Mouse (Mus musculus): ENCODE measurements around the gene Sirt6. TPM values are rescaled to one million over a fixed set of nuclear protein-coding genes. Genes with fewer than 3 reads are reported as not detected.

Sirt6 gene
- polyA plus RNA-seq, 1 experiment: 81.9 TPM

DNA sequence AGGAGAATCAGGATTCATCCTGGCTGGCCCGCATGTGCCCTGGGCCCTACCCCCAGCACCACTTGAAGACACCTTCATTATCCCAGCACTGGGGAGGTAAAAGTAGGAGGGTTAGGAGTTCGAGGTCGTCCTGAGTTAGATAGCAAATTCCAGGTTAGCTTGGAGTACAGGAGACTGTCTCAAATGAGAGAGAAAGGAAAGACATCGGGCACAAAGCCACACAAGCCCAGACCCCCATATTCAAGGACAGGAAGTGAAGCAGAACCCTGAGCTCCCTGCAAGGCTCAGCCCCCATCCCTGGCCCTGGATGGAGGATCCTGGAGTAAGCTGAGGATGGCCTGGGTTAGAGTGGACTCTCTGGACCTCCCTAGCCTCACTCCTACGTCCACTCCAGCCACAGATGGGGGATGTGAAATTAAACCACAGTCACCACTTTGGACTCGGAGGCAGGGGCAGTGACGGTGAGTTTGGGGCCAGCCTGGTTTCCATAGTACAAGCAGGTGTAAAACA lies 26.1 kb downstream of the Sirt6 start:
- peaks cover 74% of the 10 kb centered on the region for H3K4me1 ChIP-seq (replicated peaks; ENCODE audit: control insufficient read depth, insufficient read depth, low read length)
- WGBS: 40% methylated on average over 7 of the region's 7 CpGs

DNA sequence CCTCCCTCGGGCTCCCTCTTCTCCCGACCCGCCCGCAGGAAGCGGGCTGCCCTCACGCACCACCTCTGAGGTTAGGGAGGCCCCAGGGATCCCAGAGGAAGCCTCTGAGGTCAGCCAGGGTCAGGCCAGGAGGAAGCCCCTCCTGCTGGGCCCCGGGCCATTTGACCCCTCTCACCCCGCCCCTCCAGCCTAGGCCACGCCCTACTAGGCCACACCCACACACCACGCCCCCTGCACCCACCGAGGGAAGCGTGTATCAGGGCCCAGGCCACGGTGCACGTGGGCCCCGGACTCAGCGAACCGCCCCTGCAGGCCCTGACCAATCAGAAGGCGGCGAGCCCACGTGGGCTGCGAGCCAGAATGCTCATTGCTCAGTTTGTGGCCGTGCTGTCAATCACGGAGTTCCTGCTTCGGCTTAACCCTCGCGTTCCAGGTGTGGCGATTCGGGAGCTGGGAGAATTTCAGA lies 26.8 kb downstream of the Sirt6 start, which contains the start of gene Tle6:
Gene Tle6 (minus strand): TSS at position 336 of the 466 bp plus-strand sequence.
- WGBS: under 1% methylated on average over 28 of the region's 28 CpGs
- Histone ChIP-seq H3K4me3 (ENCODE audit: control insufficient read depth, insufficient read depth, low read length) (peak within 1 kb of the TSS; percentile 40), H3K27ac (ENCODE audit: control insufficient read depth, insufficient read depth, low read length) (peak within 1 kb of the TSS; percentile 18; the same call in 1 of the 2 replicates), H3K36me3 (ENCODE audit: control insufficient read depth, insufficient read depth, low read length) (no peaks in the 10 kb centered on the region), H3K27me3 (ENCODE audit: control insufficient read depth, insufficient read depth, low read length) (no peaks in the 10 kb centered on the region), H3K4me1 (replicated peaks; ENCODE audit: control insufficient read depth, insufficient read depth, low read length) (peaks cover 77% of the 10 kb centered on the region)
- TF ChIP-seq CTCF (IDR thresholded peaks at IDR 0.05; ENCODE audit: borderline replicate concordance, control insufficient read depth, extremely low read depth, insufficient read depth, low read length, poor library complexity) (0 out of 2 replicates have a peak, but pooled peaks have one; percentile 42), POLR2A (IDR thresholded peaks at IDR 0.05; ENCODE audit: control insufficient read depth, extremely low read depth, insufficient read depth, low read length, poor library complexity) (no peak)
- peak; percentile 95 for DNase-seq

More for the DNA sequence above, 26.1 kb downstream of the Sirt6 start:
- DNase-seq: no peak
- H3K27me3 ChIP-seq (ENCODE audit: control insufficient read depth, insufficient read depth, low read length): no peaks in the 10 kb centered on the region
- no peaks in the 10 kb centered on the region for H3K36me3 ChIP-seq (ENCODE audit: control insufficient read depth, insufficient read depth, low read length)
- TF ChIP-seq POLR2A (IDR thresholded peaks at IDR 0.05; ENCODE audit: control insufficient read depth, extremely low read depth, insufficient read depth, low read length, poor library complexity) (no peak), CTCF (IDR thresholded peaks at IDR 0.05; ENCODE audit: borderline replicate concordance, control insufficient read depth, extremely low read depth, insufficient read depth, low read length, poor library complexity) (no peak)
- H3K27ac ChIP-seq (ENCODE audit: control insufficient read depth, insufficient read depth, low read length): no peak overlapping the region
- peak overlapping the region; percentile 40; the same call in 1 of the 2 replicates for H3K4me3 ChIP-seq (ENCODE audit: control insufficient read depth, insufficient read depth, low read length)

DNA sequence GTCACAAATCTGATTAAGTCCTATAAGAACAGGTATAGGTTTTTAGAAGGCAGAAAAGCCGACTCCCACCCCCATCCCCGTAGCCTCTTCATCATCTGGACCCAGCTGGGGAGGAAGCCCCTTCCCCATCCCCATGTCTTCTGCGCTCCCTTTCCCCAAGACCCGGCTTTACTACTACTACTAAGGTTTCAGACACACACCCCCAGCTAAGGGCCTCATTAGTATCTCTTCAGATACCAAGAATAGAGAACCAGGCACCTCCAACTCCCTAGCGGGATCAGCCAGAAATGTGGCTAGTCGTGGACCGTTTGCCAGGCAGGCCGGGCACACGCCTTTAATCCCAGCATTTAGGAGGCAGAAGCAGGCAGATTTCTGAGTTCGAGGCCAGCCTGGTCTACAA lies 27.5 kb downstream of the Sirt6 start:
- Histone ChIP-seq H3K27me3 (ENCODE audit: control insufficient read depth, insufficient read depth, low read length) (no peaks in the 10 kb centered on the region), H3K4me1 (replicated peaks; ENCODE audit: control insufficient read depth, insufficient read depth, low read length) (peaks cover 77% of the 10 kb centered on the region), H3K27ac (ENCODE audit: control insufficient read depth, insufficient read depth, low read length) (peak overlapping the region; percentile 18; the same call in 1 of the 2 replicates), H3K4me3 (ENCODE audit: control insufficient read depth, insufficient read depth, low read length) (no peak overlapping the region), H3K36me3 (ENCODE audit: control insufficient read depth, insufficient read depth, low read length) (no peaks in the 10 kb centered on the region)
- TF ChIP-seq POLR2A (IDR thresholded peaks at IDR 0.05; ENCODE audit: control insufficient read depth, extremely low read depth, insufficient read depth, low read length, poor library complexity): no peak
- no peak for TF ChIP-seq CTCF (IDR thresholded peaks at IDR 0.05; ENCODE audit: borderline replicate concordance, control insufficient read depth, extremely low read depth, insufficient read depth, low read length, poor library complexity)
- WGBS: 53% methylated on average over 10 of the region's 10 CpGs
- DNase-seq: no peak

DNA sequence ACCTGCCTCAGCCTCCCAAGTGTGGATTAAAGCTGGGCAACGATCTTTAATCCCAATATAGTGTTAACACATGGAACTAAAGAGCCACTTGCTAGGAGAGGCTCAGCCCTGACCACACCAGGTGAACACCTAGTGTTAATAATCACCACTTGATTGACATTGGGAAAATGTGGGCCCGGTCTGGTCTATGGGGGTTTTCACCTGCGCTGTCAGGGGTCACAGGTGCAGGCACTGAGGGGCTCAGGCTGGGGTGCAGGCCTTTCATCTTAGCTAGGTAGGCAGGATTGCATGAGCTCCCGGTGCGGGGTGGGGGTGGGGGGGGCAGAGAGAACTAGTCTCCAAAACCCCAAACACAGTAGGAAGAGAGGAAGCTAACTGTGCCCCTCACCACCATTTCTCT lies 28.0 kb downstream of the Sirt6 start:
- H3K4me1 ChIP-seq (replicated peaks; ENCODE audit: control insufficient read depth, insufficient read depth, low read length): peaks cover 74% of the 10 kb centered on the region
- no peaks in the 10 kb centered on the region for H3K27me3 ChIP-seq (ENCODE audit: control insufficient read depth, insufficient read depth, low read length)
- no peak overlapping the region for H3K4me3 ChIP-seq (ENCODE audit: control insufficient read depth, insufficient read depth, low read length)
- no peak for DNase-seq
- no peak overlapping the region for H3K27ac ChIP-seq (ENCODE audit: control insufficient read depth, insufficient read depth, low read length)
- 33% methylated on average over 5 of the region's 5 CpGs for WGBS
- TF ChIP-seq POLR2A (IDR thresholded peaks at IDR 0.05; ENCODE audit: control insufficient read depth, extremely low read depth, insufficient read depth, low read length, poor library complexity) (no peak), CTCF (IDR thresholded peaks at IDR 0.05; ENCODE audit: borderline replicate concordance, control insufficient read depth, extremely low read depth, insufficient read depth, low read length, poor library complexity) (no peak)
- H3K36me3 ChIP-seq (ENCODE audit: control insufficient read depth, insufficient read depth, low read length): no peaks in the 10 kb centered on the region

DNA sequence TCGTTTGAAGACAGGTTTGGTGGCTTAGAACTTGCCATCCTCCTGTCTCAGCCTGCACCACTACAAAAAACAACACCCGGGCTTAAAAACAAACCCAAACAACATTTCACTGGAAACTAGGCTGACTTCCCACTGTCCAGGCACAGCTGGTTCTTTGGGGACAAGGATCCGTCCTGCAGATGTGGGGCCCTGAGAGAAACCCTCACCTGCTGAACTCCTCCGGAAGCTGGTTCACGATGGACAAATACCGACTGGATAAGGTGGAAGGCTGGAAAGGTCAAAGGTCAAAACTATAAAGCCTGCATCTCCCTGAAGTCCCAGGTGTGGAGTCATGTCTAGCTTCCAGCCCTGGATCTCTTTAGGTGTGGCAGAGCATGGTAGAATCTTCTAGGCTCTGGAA lies 28.7 kb downstream of the Sirt6 start:
- no peaks in the 10 kb centered on the region for H3K27me3 ChIP-seq (ENCODE audit: control insufficient read depth, insufficient read depth, low read length)
- H3K27ac ChIP-seq (ENCODE audit: control insufficient read depth, insufficient read depth, low read length): peak overlapping the region; percentile 36; the same call in 1 of the 2 replicates
- WGBS: 62% methylated on average over 6 of the region's 6 CpGs
- DNase-seq: no peak
- H3K36me3 ChIP-seq (ENCODE audit: control insufficient read depth, insufficient read depth, low read length): no peaks in the 10 kb centered on the region
- no peak overlapping the region for H3K4me3 ChIP-seq (ENCODE audit: control insufficient read depth, insufficient read depth, low read length)
- no peak for TF ChIP-seq POLR2A (IDR thresholded peaks at IDR 0.05; ENCODE audit: control insufficient read depth, extremely low read depth, insufficient read depth, low read length, poor library complexity)
- TF ChIP-seq CTCF (IDR thresholded peaks at IDR 0.05; ENCODE audit: borderline replicate concordance, control insufficient read depth, extremely low read depth, insufficient read depth, low read length, poor library complexity): no peak
- H3K4me1 ChIP-seq (replicated peaks; ENCODE audit: control insufficient read depth, insufficient read depth, low read length): peaks cover 69% of the 10 kb centered on the region

DNA sequence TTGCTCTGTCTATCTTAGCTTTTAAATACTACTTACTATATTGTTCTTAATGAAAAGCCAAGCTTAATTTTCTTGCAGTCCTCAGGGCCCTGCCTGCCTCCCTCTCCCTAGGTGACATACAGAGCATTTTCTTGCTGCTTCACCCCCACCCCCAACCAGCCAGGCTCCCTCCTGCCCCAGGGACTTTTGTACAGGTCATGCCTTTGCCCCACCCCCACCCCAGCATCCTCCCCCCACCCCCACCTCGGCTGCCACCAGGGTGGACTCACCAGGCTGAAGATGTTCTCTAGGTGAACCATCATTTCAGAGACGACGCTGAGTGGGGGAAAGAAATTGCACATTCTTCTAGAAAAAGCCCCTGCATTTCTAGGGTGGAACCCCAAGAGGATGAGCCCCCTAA lies 29.3 kb downstream of the Sirt6 start:
- H3K4me1 ChIP-seq (replicated peaks; ENCODE audit: control insufficient read depth, insufficient read depth, low read length): peaks cover 69% of the 10 kb centered on the region
- peak overlapping the region; percentile 36; the same call in 1 of the 2 replicates for H3K27ac ChIP-seq (ENCODE audit: control insufficient read depth, insufficient read depth, low read length)
- WGBS: 42% methylated on average over 3 of the region's 3 CpGs
- no peak overlapping the region for H3K4me3 ChIP-seq (ENCODE audit: control insufficient read depth, insufficient read depth, low read length)
- DNase-seq: no peak
- no peaks in the 10 kb centered on the region for H3K36me3 ChIP-seq (ENCODE audit: control insufficient read depth, insufficient read depth, low read length)
- TF ChIP-seq CTCF (IDR thresholded peaks at IDR 0.05; ENCODE audit: borderline replicate concordance, control insufficient read depth, extremely low read depth, insufficient read depth, low read length, poor library complexity): no peak
- no peak for TF ChIP-seq POLR2A (IDR thresholded peaks at IDR 0.05; ENCODE audit: control insufficient read depth, extremely low read depth, insufficient read depth, low read length, poor library complexity)
- no peaks in the 10 kb centered on the region for H3K27me3 ChIP-seq (ENCODE audit: control insufficient read depth, insufficient read depth, low read length)

Data from thymus, adult 2 months (tissue).